Mouse (Mus musculus) left cerebral cortex, adult 8-10 months (tissue): ENCODE results near the gene 2510009E07Rik. TPM values are rescaled to one million over a fixed set of nuclear protein-coding genes. Genes with fewer than 3 reads are reported as not detected.
A peak's percentile ranks its signal among the peaks of the same experiment; 100 is the strongest.
"Not testable (repeated sequence)": the region's sequence is repeated elsewhere in the genome, so short reads cannot be mapped to it uniquely, and the experiment has no call there.

Source experiments
- DNase-seq, 2 experiments: peaks; one replicate each; pipeline ENCODE4 v3.0.0; 2022; ENCODE audit warnings: low spot score in 2 of 2
- total RNA-seq, 4 experiments: library from RNA; stranded (reverse); gene quantifications; 2 replicates each; pipeline ENCODE4 v1.2.4; 2022

2510009E07Rik gene
- total RNA-seq, 4 experiments from 2014 or later, result 44.7 to 57.0 (median 53.9) TPM

- no peak for DNase-seq
These were observed 17.7 kb downstream of the 2510009E07Rik start for GRCm38 (mm10) chr16:21676791-21677190.

GRCm38 (mm10) chr16:21673651-21674050, 20.8 kb downstream of the 2510009E07Rik start:
- not testable (repeated sequence) for DNase-seq

GRCm38 (mm10) chr16:21673046-21673445, 21.4 kb downstream of the 2510009E07Rik start:
- not testable (repeated sequence) for DNase-seq

GRCm38 (mm10) chr16:21671878-21672277, 22.6 kb downstream of the 2510009E07Rik start:
- DNase-seq, result no peak

GRCm38 (mm10) chr16:21665423-21665986, 29.0 kb downstream of the 2510009E07Rik start:
- DNase-seq, result no peak

- no peak for DNase-seq
These were observed 29.7 kb downstream of the 2510009E07Rik start for GRCm38 (mm10) chr16:21664633-21665363.

GRCm38 (mm10) chr16:21655961-21656360, 38.5 kb downstream of the 2510009E07Rik start:
- DNase-seq, result no peak

- DNase-seq, result no peak
These were observed 39.2 kb downstream of the 2510009E07Rik start for GRCm38 (mm10) chr16:21655291-21655690.

- DNase-seq, result no peak
These were observed 40.1 kb downstream of the 2510009E07Rik start for GRCm38 (mm10) chr16:21654384-21654783.

- DNase-seq, result no peak
These were observed 41.3 kb downstream of the 2510009E07Rik start for GRCm38 (mm10) chr16:21653151-21653550.

GRCm38 (mm10) chr16:21651161-21651560, 43.3 kb downstream of the 2510009E07Rik start:
- DNase-seq, result no peak

GRCm38 (mm10) chr16:21650289-21650688, 44.2 kb downstream of the 2510009E07Rik start:
- no peak for DNase-seq

- no peak for DNase-seq
These were observed 45.7 kb downstream of the 2510009E07Rik start for GRCm38 (mm10) chr16:21648800-21649199.

- DNase-seq, result no peak
These were observed 48.0 kb downstream of the 2510009E07Rik start for GRCm38 (mm10) chr16:21646496-21646895.

- DNase-seq, result no peak
These were observed 48.5 kb downstream of the 2510009E07Rik start for GRCm38 (mm10) chr16:21645915-21646314.

GRCm38 (mm10) chr16:21644574-21644973, 49.9 kb downstream of the 2510009E07Rik start:
- DNase-seq, result no peak

- DNase-seq, result no peak
These were observed 50.4 kb downstream of the 2510009E07Rik start for GRCm38 (mm10) chr16:21644066-21644561.

GRCm38 (mm10) chr16:21643621-21644041, 50.8 kb downstream of the 2510009E07Rik start:
- peak in 1 of 2 experiments; percentile 40 for DNase-seq

GRCm38 (mm10) chr16:21642906-21643305, 51.6 kb downstream of the 2510009E07Rik start:
- DNase-seq, result no peak

GRCm38 (mm10) chr16:21641944-21642343, 52.5 kb downstream of the 2510009E07Rik start:
- DNase-seq, result no peak

- no peak for DNase-seq
These were observed 53.5 kb downstream of the 2510009E07Rik start for GRCm38 (mm10) chr16:21640766-21641499.
